ENCODE assay signal across 8 mouse cellular contexts in genomic region chrX:167382047-167382853, GRCm38 (mm10). TPM values are rescaled to one million over a fixed set of nuclear protein-coding genes. Genes with fewer than 3 reads are reported as not detected.
DNase-seq lines count a peak whose midpoint lies in the region; ATAC-seq and TF ChIP-seq lines count a peak whose summit lies in the region.

Prps2 (minus strand) TSS chrX:167382749.

- 16% methylated on average over 46 of the region's 47 CpGs for WGBS in hindbrain, embryonic 13.5 days

- H3K4me3 ChIP-seq in hindbrain, embryonic 13.5 days: peak within 1 kb of the TSS; percentile 53

- peak within 1 kb of the TSS; percentile 68 for H3K9ac ChIP-seq in hindbrain, embryonic 13.5 days

- peak; percentile 78 for ATAC-seq in Patski
- peak; percentile 95 for ATAC-seq in hindbrain, embryonic 13.5 days (ENCODE audit: low FRiP score)

- CTCF ChIA-PET in Patski (lab: Charles Lee): interaction anchor here (1.3 kb wide), 1 partner anchor 31 kb away, joined by 3 read pairs; no protein-coding TSS in a partner anchor

- no peak within 1 kb of the TSS for H3K27ac ChIP-seq in hindbrain, embryonic 13.5 days

- H3K9me3 ChIP-seq in hindbrain, embryonic 13.5 days: no peaks in the 10 kb centered on the region

- no peak for TF ChIP-seq CTCF in Patski (IDR thresholded peaks at IDR 0.05)

- in situ Hi-C loops in Patski (cut with MboI; ENCODE audit: low pct_unique_long_range_greater_than_20kb): no loop called here

- POLR2A ChIA-PET in Patski (lab: Charles Lee): no interaction called here

- H3K4me1 ChIP-seq in hindbrain, embryonic 13.5 days (replicated peaks): 0 out of 2 replicates have a peak, but pooled peaks cover 4% of the 10 kb centered on the region

- H3K27me3 ChIP-seq in Patski: peaks cover 4% of the 10 kb centered on the region
- H3K27me3 ChIP-seq in hindbrain, embryonic 13.5 days: peaks cover 54% of the 10 kb centered on the region

- no peaks in the 10 kb centered on the region for H3K36me3 ChIP-seq in hindbrain, embryonic 13.5 days

- DNase-seq in Patski (ENCODE audit: low read depth, low spot score): no peak
- peak; percentile 34 to 58 for DNase-seq in cerebellum, postnatal 10 days
- peak; percentile 4 to 10 for DNase-seq in frontal cortex, postnatal 14 days (ENCODE audit: low spot score in 2 of 2)
- DNase-seq in left cerebral cortex, adult 11 months (ENCODE audit: low spot score): peak; percentile 7
- peak; percentile 48 for DNase-seq in lung, postnatal 36 days
- peak; percentile 79 for DNase-seq in retina, postnatal 1 day
- peak; percentile 68 to 77 for DNase-seq in thymus, postnatal 36 days

- H3K4me2 ChIP-seq in hindbrain, embryonic 13.5 days: peak within 1 kb of the TSS; percentile 76

RNA-seq across cellular contexts. Expression of gene Prps2, which starts in this region (rescaled TPM):
- 52.3 TPM for polyA plus RNA-seq in Patski (2021)
- 10.9 and 15.6 TPM in 2 replicates for polyA plus RNA-seq in hindbrain, embryonic 13.5 days (2015; fragmentation: Nextera tagmentation; extraction: Ambion mirVana)
